In genomic region chr4:149586044-149586782, GRCm38 (mm10) we compare ENCODE assay signal across 8 mouse cellular contexts. TPM values are rescaled to one million over a fixed set of nuclear protein-coding genes. Genes with fewer than 3 reads are reported as not detected.
A peak's percentile ranks its signal among the peaks of the same experiment; 100 is the strongest.
DNase-seq lines count a peak whose midpoint lies in the region; ATAC-seq and TF ChIP-seq lines count a peak whose summit lies in the region.

Gene Clstn1 (plus strand): TSS chr4:149586468.

- H3K9me3 ChIP-seq in hindbrain, embryonic 16.5 days (ENCODE audit: control insufficient read depth, low read length): no peaks in the 10 kb centered on the region
- peaks cover 2% of the 10 kb centered on the region; the same call in 1 of the 2 replicates for H3K9me3 ChIP-seq in megakaryocyte, embryonic 14.5 days

- no peak for TF ChIP-seq POLR2A in small intestine, adult 2 months (IDR thresholded peaks at IDR 0.05; ENCODE audit: low read depth, low read length)

- H3K27ac ChIP-seq in hindbrain, embryonic 16.5 days (ENCODE audit: low read depth, low read length): peak within 1 kb of the TSS; percentile 90
- no peak within 1 kb of the TSS for H3K27ac ChIP-seq in small intestine, adult 2 months (ENCODE audit: insufficient read depth, low read depth, low read length)

- no peaks in the 10 kb centered on the region; the same call in 1 of the 2 replicates for H3K27me3 ChIP-seq in hindbrain, embryonic 16.5 days (replicated peaks; ENCODE audit: control insufficient read depth, insufficient read depth, low read length)
- peaks cover 75% of the 10 kb centered on the region for H3K27me3 ChIP-seq in megakaryocyte, embryonic 14.5 days (replicated peaks)
- H3K27me3 ChIP-seq in small intestine, adult 2 months (ENCODE audit: control insufficient read depth, insufficient read depth, low read length): no peaks in the 10 kb centered on the region

- peaks cover 10% of the 10 kb centered on the region for H3K4me1 ChIP-seq in hindbrain, embryonic 16.5 days (ENCODE audit: control insufficient read depth, insufficient read depth, low read depth, low read length)
- H3K4me1 ChIP-seq in megakaryocyte, embryonic 14.5 days: peaks cover 21% of the 10 kb centered on the region
- peaks cover 14% of the 10 kb centered on the region for H3K4me1 ChIP-seq in small intestine, adult 2 months (ENCODE audit: control insufficient read depth, insufficient read depth, insufficient read length, low read length)

- DNase-seq in layer of hippocampus, adult 11-12 months (ENCODE audit: low spot score): peak; percentile 58
- no peak for DNase-seq in layer of hippocampus, adult 9-10 months (ENCODE audit: low spot score)
- peak; percentile 75 to 83 for DNase-seq in cerebellum, postnatal 36 days
- peak; percentile 71 for DNase-seq in gastrocnemius, postnatal 10 days
- no peak for DNase-seq in left cerebral cortex, adult 8-10 months (ENCODE audit: low spot score in 2 of 2)

- H3K4me2 ChIP-seq in hindbrain, embryonic 16.5 days (ENCODE audit: low read length): peak within 1 kb of the TSS; percentile 90

- TF ChIP-seq CTCF in small intestine, adult 2 months (IDR thresholded peaks at IDR 0.05; ENCODE audit: extremely low read depth, insufficient read length, insufficient replicate concordance, low read depth, low read length): no peak

- peak within 1 kb of the TSS; percentile 96 for H3K4me3 ChIP-seq in hindbrain, embryonic 16.5 days (ENCODE audit: low read length)
- H3K4me3 ChIP-seq in megakaryocyte, embryonic 14.5 days (replicated peaks): peak within 1 kb of the TSS; percentile 93
- peak within 1 kb of the TSS; percentile 91 for H3K4me3 ChIP-seq in small intestine, adult 2 months (ENCODE audit: low read depth, low read length)

- H3K36me3 ChIP-seq in hindbrain, embryonic 16.5 days (ENCODE audit: control insufficient read depth, insufficient read depth, low read length): no peaks in the 10 kb centered on the region
- no peaks in the 10 kb centered on the region for H3K36me3 ChIP-seq in megakaryocyte, embryonic 14.5 days (replicated peaks; ENCODE audit: low read length)
- H3K36me3 ChIP-seq in small intestine, adult 2 months (ENCODE audit: control insufficient read depth, insufficient read depth, low read length): no peaks in the 10 kb centered on the region

- ATAC-seq in hindbrain, embryonic 16.5 days: peak; percentile 84

- under 1% methylated on average over 37 of the region's 103 CpGs for WGBS in hindbrain, embryonic 16.5 days
- 3% methylated on average over 85 of the region's 103 CpGs for WGBS in small intestine, adult 2 months

- H3K9ac ChIP-seq in hindbrain, embryonic 16.5 days (ENCODE audit: low read depth, low read length): peak within 1 kb of the TSS; percentile 96

RNA-seq across cellular contexts. Expression of gene Clstn1, which starts in this region (rescaled TPM):
- total RNA-seq in gastrocnemius, postnatal 10 days (2021): 10 to 100 TPM; 63.5 to 69.0 TPM
- 60.4 and 66.6 TPM in 2 replicates for polyA plus RNA-seq in hindbrain, embryonic 16.5 days (2015; fragmentation: Nextera tagmentation; extraction: Ambion mirVana)
- total RNA-seq in left cerebral cortex, adult 8-10 months (2022): 1,000 to 10,000 TPM; 1,199 to 1,281 (median 1,221) TPM
- polyA plus RNA-seq in megakaryocyte, embryonic 14.5 days (2012; ENCODE audit: insufficient read depth, low replicate concordance): 10.0 and 13.2 TPM in 2 replicates
- 35.6 and 76.4 TPM in 2 replicates for polyA plus RNA-seq in small intestine, adult 2 months (2012; rRNA removed)

Comparison
In these comparisons a context has a peak if more than half of its experiments do, and no peak if none do; other contexts are left out.
1. RNA of gene Clstn1 (total RNA-seq): 1,199 to 1,281 TPM in left cerebral cortex, adult 8-10 months; 63.5 to 69.0 TPM in gastrocnemius, postnatal 10 days; every median in the first group is over 10 times any median in the second.
2. DNase-seq: peak in layer of hippocampus, adult 11-12 months (single experiment), cerebellum, postnatal 36 days (2 of 2) and gastrocnemius, postnatal 10 days (single experiment); none in layer of hippocampus, adult 9-10 months (single experiment) and left cerebral cortex, adult 8-10 months (0 of 2).
3. Peak in every context shown above with its lines, with median percentiles within 50 percentile points of each other: H3K4me3 ChIP-seq.